Mouse (Mus musculus): Measurements from ENCODE around the gene Nus1. TPM values are rescaled to one million over a fixed set of nuclear protein-coding genes. Genes with fewer than 3 reads are reported as not detected.

Nus1 gene
- total RNA-seq (2023), result 16.4 and 18.7 TPM in 2 replicates

GRCm38 (mm10) chr10:52417299-52417997, at the start of gene Nus1:
Nus1 (plus strand) TSS chr10:52417547.

GRCm38 (mm10) chr10:52381845-52382591, 35.3 kb upstream of the Nus1 start, which contains the start of gene Gopc:
Gopc (minus strand) TSS chr10:52382124.

GRCm38 (mm10) chr10:52388922-52389430, 28.4 kb upstream of the Nus1 start, which contains the start of gene Nepn:
Nepn (plus strand) TSS chr10:52388972.

Other genes starting within 250 kb of the Nus1 start
- not detected in 2 replicates for gene Ros1, start 222.3 kb upstream of the Nus1 start, total RNA-seq (2023)
- gene Dcbld1, start 183.9 kb upstream of the Nus1 start, total RNA-seq (2023), result 0.47 and 0.75 TPM in 2 replicates
- not detected in 2 replicates for gene Gm26741, start 58.8 kb upstream of the Nus1 start, total RNA-seq (2023)
- 5.5 and 6.8 TPM in 2 replicates for gene Gopc, start 35.4 kb upstream of the Nus1 start, total RNA-seq (2023)
- not detected in 2 replicates for gene Nepn, start 28.6 kb upstream of the Nus1 start, total RNA-seq (2023)